Mouse (Mus musculus) forebrain, embryonic 12.5 days (tissue): ENCODE measurements at regions not wholly inside any gene's neighbourhood (a gene's known extent, or its start where the extent isn't known, plus 50 kb on each side); places are given as distances from the start of the nearest gene placed in this dataset.

ENCODE experiments used
- ATAC-seq: fragments of 200-750 bp; cut with Nextera tagmentation; 2 replicates; pipeline ENCODE4 v1.8.0; 2017; ENCODE audit warnings: moderate TSS enrichment; ENCODE audit not compliant: low FRiP score
- H3K27ac ChIP-seq: fragments of 300-500 bp; sonication (generic); 2 replicates; pipeline ENCODE4 v1.5.1; 2016; ENCODE audit warnings: mild to moderate bottlenecking
- H3K27me3 ChIP-seq: fragments of 300-500 bp; sonication (generic); 2 replicates; pipeline ENCODE4 v1.6.1; 2016; ENCODE audit warnings: mild to moderate bottlenecking
- H3K36me3 ChIP-seq: fragments of 300-500 bp; sonication (generic); replicated peaks from 2 replicates; pipeline ENCODE4 v1.6.1; 2016; ENCODE audit warnings: mild to moderate bottlenecking
- H3K4me1 ChIP-seq: fragments of 300-500 bp; sonication (generic); 2 replicates; pipeline ENCODE4 v1.6.1; 2016
- H3K4me2 ChIP-seq: fragments of 300-500 bp; sonication (generic); 2 replicates; pipeline ENCODE4 v1.6.1; 2016; ENCODE audit warnings: mild to moderate bottlenecking, moderate library complexity
- H3K4me3 ChIP-seq: fragments of 300-500 bp; sonication (generic); replicated peaks from 2 replicates; pipeline ENCODE4 v1.5.1; 2016; ENCODE audit warnings: mild to moderate bottlenecking
- H3K9ac ChIP-seq: fragments of 300-500 bp; sonication (generic); 2 replicates; pipeline ENCODE4 v1.6.1; 2016; ENCODE audit warnings: mild to moderate bottlenecking
- H3K9me3 ChIP-seq: fragments of 300-500 bp; sonication (generic); 2 replicates; pipeline ENCODE4 v1.6.1; 2016
- WGBS: fragments of 180-500 bp; shearing (Covaris S2); methylation state at CpG from one replicate; pipeline ENCODE4 v1.1.7; 2016; 5-methylcytosine and 5-hydroxymethylcytosine counted together

DNA sequence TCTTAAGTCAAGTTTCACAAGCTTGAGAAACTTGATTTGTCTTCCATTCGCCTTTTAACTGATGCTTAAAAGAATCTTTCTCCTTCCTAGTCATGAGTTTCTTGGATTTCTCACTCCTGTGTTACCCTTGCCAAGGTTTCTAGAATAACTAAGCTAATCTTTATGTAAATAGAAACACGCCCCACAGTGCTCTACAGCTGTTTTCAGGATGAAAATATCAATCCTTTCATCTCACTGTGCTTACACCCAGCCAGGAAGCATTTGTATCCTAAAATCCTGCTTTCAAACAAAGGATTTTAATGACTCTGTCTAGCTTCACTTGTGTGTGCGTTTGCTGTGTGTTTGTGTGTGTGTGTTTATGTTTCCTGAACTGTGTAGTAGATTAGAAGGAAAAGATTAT is 119.5 kb upstream of the Hcn1 start:
- H3K36me3 ChIP-seq = no peaks in the 10 kb centered on the region
- no peak for ATAC-seq
- 61% methylated on average over 3 of the region's 3 CpGs for WGBS
- H3K4me1 ChIP-seq = no peaks in the 10 kb centered on the region
- no peaks in the 10 kb centered on the region for H3K9me3 ChIP-seq
- no peak overlapping the region for H3K9ac ChIP-seq
- H3K27me3 ChIP-seq = no peaks in the 10 kb centered on the region
- H3K4me2 ChIP-seq = no peak overlapping the region
- no peak overlapping the region for H3K4me3 ChIP-seq
- no peak overlapping the region for H3K27ac ChIP-seq

DNA sequence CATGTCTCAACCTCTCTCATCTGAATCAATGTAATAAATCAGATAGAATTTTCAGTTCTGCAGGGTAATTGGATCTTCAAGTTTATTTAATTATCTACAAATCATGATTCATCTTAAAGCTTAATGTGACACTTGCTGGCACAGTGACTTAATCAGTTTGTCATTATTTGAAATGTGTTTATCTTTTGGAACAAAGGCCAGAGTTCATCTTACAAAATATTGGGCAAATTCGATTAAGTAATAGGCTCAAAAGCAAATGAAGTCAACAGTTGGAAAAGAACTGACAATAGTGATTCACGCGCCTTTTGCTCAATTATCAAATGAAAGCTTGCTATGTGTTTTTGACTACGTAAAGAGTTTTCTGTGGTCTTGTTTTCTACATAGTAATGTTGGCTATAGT is 93.4 kb upstream of the Hcn1 start:
- no peak for ATAC-seq
- 90% methylated on average over 4 of the region's 4 CpGs for WGBS

DNA sequence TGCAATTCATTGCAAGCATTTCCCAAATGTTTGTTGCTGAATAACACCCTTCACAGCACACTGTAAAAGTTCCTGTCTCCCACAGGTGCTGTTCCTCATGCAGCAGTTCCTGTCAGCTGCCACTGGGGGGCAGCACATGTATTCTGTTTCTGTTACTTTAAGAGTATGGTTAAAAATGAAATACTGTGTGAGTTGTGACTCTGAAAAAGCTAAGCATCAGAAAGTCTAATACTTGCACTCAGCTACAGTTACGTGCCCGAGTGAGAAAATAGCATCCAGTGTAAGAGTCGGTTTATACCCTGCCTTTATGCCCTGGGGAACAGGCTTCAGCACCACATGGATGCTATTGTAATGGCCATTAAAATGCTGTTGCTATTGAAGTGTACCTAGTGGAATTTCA is 52.0 kb upstream of the Hcn1 start:
- H3K27ac ChIP-seq = no peak overlapping the region
- WGBS = 54% methylated on average over 3 of the region's 3 CpGs
- no peak overlapping the region for H3K4me3 ChIP-seq
- H3K9ac ChIP-seq = no peak overlapping the region
- no peaks in the 10 kb centered on the region for H3K36me3 ChIP-seq
- H3K4me1 ChIP-seq = no peaks in the 10 kb centered on the region
- ATAC-seq = peak; percentile 57; the same call in 1 of the 2 replicates
- no peaks in the 10 kb centered on the region for H3K27me3 ChIP-seq
- H3K9me3 ChIP-seq = no peaks in the 10 kb centered on the region
- no peak overlapping the region for H3K4me2 ChIP-seq

More for the DNA sequence above, 93.4 kb upstream of the Hcn1 start:
- Histone ChIP-seq H3K9ac (no peak overlapping the region), H3K4me2 (no peak overlapping the region), H3K4me3 (no peak overlapping the region), H3K9me3 (no peaks in the 10 kb centered on the region), H3K4me1 (no peaks in the 10 kb centered on the region), H3K27ac (no peak overlapping the region), H3K36me3 (no peaks in the 10 kb centered on the region), H3K27me3 (no peaks in the 10 kb centered on the region)
